Mouse (Mus musculus) heart, postnatal 0 days (tissue): ENCODE measurements at regions not wholly inside any gene's neighbourhood (a gene's known extent, or its start where the extent isn't known, plus 50 kb on each side); places are given as distances from the start of the nearest gene placed in this dataset.

Experiments used
- ATAC-seq: fragments of 200-750 bp; cut with Nextera tagmentation; 2 replicates; pipeline ENCODE4 v1.8.0; 2017; ENCODE audit warnings: low read depth, moderate number of reproducible peaks, moderate library complexity; ENCODE audit not compliant: insufficient read depth
- DNase-seq: peaks from one replicate; pipeline ENCODE4 v3.0.0-alpha.2; 2016; ENCODE audit warnings: low spot score
- H3K27ac ChIP-seq: fragments of 300-500 bp; sonication (generic); 2 replicates; pipeline ENCODE4 v1.5.1; 2014; ENCODE audit warnings: low read depth, mild to moderate bottlenecking
- H3K27me3 ChIP-seq: fragments of 300-500 bp; sonication (generic); 2 replicates; pipeline ENCODE4 v1.6.1; 2014; ENCODE audit warnings: low read length, mixed read lengths; ENCODE audit not compliant: control insufficient read depth, insufficient read depth
- H3K36me3 ChIP-seq: fragments of 300-500 bp; sonication (generic); replicated peaks from 2 replicates; pipeline ENCODE4 v1.6.1; 2014; ENCODE audit warnings: low read length, mixed read lengths; ENCODE audit not compliant: control insufficient read depth, insufficient read depth
- H3K4me1 ChIP-seq: fragments of 300-500 bp; sonication (generic); 2 replicates; pipeline ENCODE4 v1.6.1; 2014; ENCODE audit warnings: antibody characterized with exemption; ENCODE audit not compliant: control insufficient read depth, insufficient read depth
- H3K4me2 ChIP-seq: fragments of 300-500 bp; sonication (generic); 2 replicates; pipeline ENCODE4 v1.6.1; 2014; ENCODE audit warnings: low read depth, mild to moderate bottlenecking, low read length, moderate library complexity
- H3K4me3 ChIP-seq: fragments of 300-500 bp; sonication (generic); 2 replicates; pipeline ENCODE4 v1.5.1; 2014; ENCODE audit warnings: low read depth, low read length
- H3K9ac ChIP-seq: fragments of 300-500 bp; sonication (generic); replicated peaks from 2 replicates; pipeline ENCODE4 v1.6.1; 2014; ENCODE audit warnings: low read depth, low read length, mixed read lengths
- H3K9me3 ChIP-seq: fragments of 300-500 bp; sonication (generic); replicated peaks from 2 replicates; pipeline ENCODE4 v1.6.1; 2016; ENCODE audit warnings: low read length; ENCODE audit not compliant: control insufficient read depth
- CTCF ChIP-seq: IDR thresholded peaks from 2 replicates; pipeline ENCODE4 v1.5.1; 2016; ENCODE audit warnings: antibody characterized with exemption, control low read depth, low read depth
- EP300 ChIP-seq: IDR thresholded peaks from 2 replicates; pipeline ENCODE4 v1.6.1; 2016; ENCODE audit warnings: antibody characterized with exemption, low read depth
- WGBS: fragments of 180-500 bp; shearing (Covaris S2); extraction: QIAGEN DNeasy Blood & Tissue Kit; methylation state at CpG from one replicate; pipeline ENCODE4 v1.1.7; 2014; 5-methylcytosine and 5-hydroxymethylcytosine counted together

- no peak for DNase-seq
These were observed 454.0 kb downstream of the Nuf2 start for GRCm38 (mm10) chr1:169077228-169077627.

GRCm38 (mm10) chr1:169076006-169076405 is 455.3 kb downstream of the Nuf2 start:
- Histone ChIP-seq H3K36me3 (no peaks in the 10 kb centered on the region), H3K27me3 (no peaks in the 10 kb centered on the region), H3K4me2 (no peak overlapping the region), H3K9me3 (no peaks in the 10 kb centered on the region), H3K4me3 (no peak overlapping the region), H3K4me1 (no peaks in the 10 kb centered on the region), H3K9ac (no peak overlapping the region), H3K27ac (no peak overlapping the region)
- TF ChIP-seq CTCF (no peak), EP300 (no peak)
- WGBS, result 51% methylated on average over 7 of the region's 7 CpGs
- DNase-seq (no peak), ATAC-seq (no peak)

More at GRCm38 (mm10) chr1:169077228-169077627, 454.0 kb downstream of the Nuf2 start:
- H3K27ac ChIP-seq, result no peak overlapping the region
- no peak overlapping the region for H3K4me2 ChIP-seq
- H3K36me3 ChIP-seq, result no peaks in the 10 kb centered on the region
- no peaks in the 10 kb centered on the region for H3K4me1 ChIP-seq
- TF ChIP-seq EP300, result no peak
- no peak for TF ChIP-seq CTCF
- no peak overlapping the region for H3K9ac ChIP-seq
- H3K27me3 ChIP-seq, result no peaks in the 10 kb centered on the region
- no peaks in the 10 kb centered on the region for H3K9me3 ChIP-seq
- H3K4me3 ChIP-seq, result no peak overlapping the region
- WGBS, result over 99% methylated on average over 5 of the region's 5 CpGs
- no peak for ATAC-seq

GRCm38 (mm10) chr1:169071366-169071765 is 459.9 kb downstream of the Nuf2 start:
- Histone ChIP-seq H3K9me3 (no peaks in the 10 kb centered on the region), H3K9ac (no peak overlapping the region), H3K4me1 (no peaks in the 10 kb centered on the region), H3K4me3 (no peak overlapping the region), H3K27me3 (no peaks in the 10 kb centered on the region), H3K4me2 (no peak overlapping the region), H3K36me3 (no peaks in the 10 kb centered on the region), H3K27ac (no peak overlapping the region)
- ATAC-seq (no peak), DNase-seq (no peak)
- TF ChIP-seq CTCF (no peak), EP300 (no peak)
- 88% methylated on average over 4 of the region's 4 CpGs for WGBS

GRCm38 (mm10) chr1:169069647-169070046 is 461.6 kb downstream of the Nuf2 start:
- WGBS, result 68% methylated on average over 3 of the region's 3 CpGs
- Histone ChIP-seq H3K27ac (no peak overlapping the region), H3K36me3 (no peaks in the 10 kb centered on the region), H3K4me2 (no peak overlapping the region), H3K9ac (no peak overlapping the region), H3K4me3 (no peak overlapping the region), H3K4me1 (no peaks in the 10 kb centered on the region), H3K9me3 (no peaks in the 10 kb centered on the region), H3K27me3 (no peaks in the 10 kb centered on the region)
- DNase-seq (no peak), ATAC-seq (no peak)
- TF ChIP-seq EP300, result no peak
- no peak for TF ChIP-seq CTCF

GRCm38 (mm10) chr1:169066795-169067194 is 464.5 kb downstream of the Nuf2 start:
- H3K9me3 ChIP-seq, result no peaks in the 10 kb centered on the region
- 28% methylated on average over 4 of the region's 4 CpGs for WGBS
- no peaks in the 10 kb centered on the region for H3K4me1 ChIP-seq
- no peak overlapping the region for H3K4me3 ChIP-seq
- no peak overlapping the region for H3K4me2 ChIP-seq
- no peak overlapping the region for H3K9ac ChIP-seq
- H3K27ac ChIP-seq, result no peak overlapping the region
- H3K36me3 ChIP-seq, result no peaks in the 10 kb centered on the region
- DNase-seq (no peak), ATAC-seq (no peak)
- H3K27me3 ChIP-seq, result no peaks in the 10 kb centered on the region
- TF ChIP-seq CTCF (no peak), EP300 (no peak)

- no peak for ATAC-seq
- no peak for DNase-seq
- H3K9ac ChIP-seq, result no peak overlapping the region
- no peak overlapping the region for H3K4me2 ChIP-seq
- H3K9me3 ChIP-seq, result no peaks in the 10 kb centered on the region
- H3K4me3 ChIP-seq, result no peak overlapping the region
- no peaks in the 10 kb centered on the region for H3K27me3 ChIP-seq
- WGBS, result 80% methylated on average over 6 of the region's 6 CpGs
- no peaks in the 10 kb centered on the region for H3K4me1 ChIP-seq
- no peaks in the 10 kb centered on the region for H3K36me3 ChIP-seq
- H3K27ac ChIP-seq, result no peak overlapping the region
- no peak for TF ChIP-seq CTCF
- TF ChIP-seq EP300, result no peak
These were observed 470.6 kb downstream of the Nuf2 start for GRCm38 (mm10) chr1:169060627-169061026.
